Mouse (Mus musculus): ENCODE results near the gene Hid1.

Gene Hid1

GRCm38 (mm10) chr11:115374695-115375425, 7.3 kb upstream of the Hid1 start:
- no peak for DNase-seq (ENCODE audit: low spot score in 2 of 2)

GRCm38 (mm10) chr11:115373805-115374694, 6.5 kb upstream of the Hid1 start:
- peak; percentile 25 to 44 for DNase-seq (ENCODE audit: low spot score in 2 of 2)

- no peak for DNase-seq (ENCODE audit: low spot score in 2 of 2)
These were observed 5.2 kb upstream of the Hid1 start for GRCm38 (mm10) chr11:115372737-115373136.

GRCm38 (mm10) chr11:115372015-115372414, 4.5 kb upstream of the Hid1 start:
- DNase-seq (ENCODE audit: low spot score in 2 of 2) = no peak

- DNase-seq (ENCODE audit: low spot score in 2 of 2) = no peak
These were observed 3.8 kb upstream of the Hid1 start for GRCm38 (mm10) chr11:115371354-115371753.

GRCm38 (mm10) chr11:115370368-115370767, 2.8 kb upstream of the Hid1 start:
- DNase-seq (ENCODE audit: low spot score in 2 of 2) = no peak

GRCm38 (mm10) chr11:115366706-115367394, 706 bp downstream of the Hid1 start:
- no peak for DNase-seq (ENCODE audit: low spot score in 2 of 2)

- DNase-seq (ENCODE audit: low spot score in 2 of 2) = no peak
These were observed 1.4 kb downstream of the Hid1 start for GRCm38 (mm10) chr11:115366039-115366705.

GRCm38 (mm10) chr11:115364136-115364535, 3.4 kb downstream of the Hid1 start:
- DNase-seq (ENCODE audit: low spot score in 2 of 2) = no peak

GRCm38 (mm10) chr11:115359726-115360125, 7.8 kb downstream of the Hid1 start:
- no peak for DNase-seq (ENCODE audit: low spot score in 2 of 2)

- DNase-seq (ENCODE audit: low spot score in 2 of 2) = no peak
These were observed 8.3 kb downstream of the Hid1 start for GRCm38 (mm10) chr11:115359293-115359692.

GRCm38 (mm10) chr11:115358468-115358867, 9.1 kb downstream of the Hid1 start:
- peak; percentile 63 to 77 for DNase-seq (ENCODE audit: low spot score in 2 of 2)

- DNase-seq (ENCODE audit: low spot score in 2 of 2) = peak; percentile 59 to 66
These were observed 13.4 kb downstream of the Hid1 start for GRCm38 (mm10) chr11:115354183-115354582.

GRCm38 (mm10) chr11:115353375-115353774, 14.2 kb downstream of the Hid1 start:
- DNase-seq (ENCODE audit: low spot score in 2 of 2) = no peak

GRCm38 (mm10) chr11:115349976-115350375, 17.6 kb downstream of the Hid1 start:
- DNase-seq (ENCODE audit: low spot score in 2 of 2) = no peak

- no peak for DNase-seq (ENCODE audit: low spot score in 2 of 2)
These were observed 18.8 kb downstream of the Hid1 start for GRCm38 (mm10) chr11:115348681-115349248.

GRCm38 (mm10) chr11:115345515-115345914, 22.0 kb downstream of the Hid1 start:
- no peak for DNase-seq (ENCODE audit: low spot score in 2 of 2)

GRCm38 (mm10) chr11:115344967-115345366, 22.6 kb downstream of the Hid1 start:
- DNase-seq (ENCODE audit: low spot score in 2 of 2) = no peak

- DNase-seq (ENCODE audit: low spot score in 2 of 2) = no peak
These were observed 25.7 kb downstream of the Hid1 start for GRCm38 (mm10) chr11:115341866-115342265.

- no peak for DNase-seq (ENCODE audit: low spot score in 2 of 2)
These were observed 26.3 kb downstream of the Hid1 start for GRCm38 (mm10) chr11:115341246-115341645.

- DNase-seq (ENCODE audit: low spot score in 2 of 2) = no peak
These were observed 29.7 kb downstream of the Hid1 start for GRCm38 (mm10) chr11:115337826-115338225.

All from natural killer cell, adult 2 months (primary cell).